Mouse (Mus musculus): Measurements from ENCODE around the gene Epha1. TPM values are rescaled to one million over a fixed set of nuclear protein-coding genes. Genes with fewer than 3 reads are reported as not detected.

Gene Epha1
- polyA plus RNA-seq, 1 experiment from 2014 or later = 13.7 TPM

DNA sequence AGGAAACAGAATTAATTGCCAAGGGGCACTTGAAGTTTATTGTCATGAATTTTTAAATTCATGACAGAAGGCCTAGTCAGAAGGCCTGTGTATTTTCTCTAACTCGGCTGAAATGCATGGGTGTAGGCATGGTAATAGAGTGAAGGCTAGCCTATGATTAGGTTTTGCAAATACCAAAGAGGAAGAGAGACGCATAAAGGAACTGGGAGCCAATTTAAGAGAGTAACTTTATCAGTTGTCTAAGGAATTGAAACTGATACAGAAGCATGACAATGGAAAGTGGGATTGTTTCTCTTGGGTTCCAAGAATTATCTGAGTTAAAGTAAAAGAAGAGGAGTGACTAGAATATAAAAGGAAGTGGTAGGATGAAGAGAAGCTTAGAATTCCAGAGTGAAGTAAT is 33.9 kb downstream of the Epha1 start:
- Histone ChIP-seq H3K9ac (ENCODE audit: low read depth, low read length) (no peak overlapping the region), H3K27ac (ENCODE audit: low read depth, low read length) (no peak overlapping the region), H3K4me3 (ENCODE audit: low read depth, low read length) (no peak overlapping the region), H3K36me3 (ENCODE audit: control insufficient read depth, insufficient read depth) (no peaks in the 10 kb centered on the region), H3K4me2 (replicated peaks; ENCODE audit: low read depth) (no peak overlapping the region), H3K4me1 (replicated peaks; ENCODE audit: control insufficient read depth, insufficient read depth, low read length) (no peaks in the 10 kb centered on the region), H3K9me3 (ENCODE audit: control insufficient read depth) (no peaks in the 10 kb centered on the region), H3K27me3 (replicated peaks; ENCODE audit: control insufficient read depth, insufficient read depth, low read length) (no peaks in the 10 kb centered on the region)
- no peak for ATAC-seq
- no peak for TF ChIP-seq CTCF (IDR thresholded peaks at IDR 0.05; ENCODE audit: low read depth)
- 88% methylated on average over 2 of the region's 2 CpGs for WGBS

DNA sequence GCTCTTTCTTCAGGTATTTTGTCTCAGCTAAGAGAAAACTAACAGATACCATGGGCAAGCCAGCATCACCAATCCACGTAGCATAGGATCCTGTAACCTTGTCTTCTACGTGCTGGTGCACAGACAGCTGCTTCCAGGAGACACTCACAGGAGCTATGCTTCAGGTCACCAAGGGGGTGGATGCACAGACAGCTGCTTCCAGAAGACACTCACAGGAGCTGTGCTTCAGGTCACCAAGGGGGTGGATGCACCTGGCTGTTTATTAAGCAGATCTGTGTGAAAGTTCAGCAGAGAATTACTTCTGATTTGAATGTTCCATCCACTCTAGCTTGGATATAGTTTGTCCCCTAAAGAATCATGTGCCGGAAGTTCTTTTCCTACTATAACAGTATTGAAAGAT is 42.1 kb downstream of the Epha1 start:
- no peak for TF ChIP-seq CTCF (IDR thresholded peaks at IDR 0.05; ENCODE audit: low read depth)
- no peak overlapping the region for H3K9ac ChIP-seq (ENCODE audit: low read depth, low read length)
- no peaks in the 10 kb centered on the region; the same call in 1 of the 2 replicates for H3K27me3 ChIP-seq (replicated peaks; ENCODE audit: control insufficient read depth, insufficient read depth, low read length)
- H3K4me1 ChIP-seq (replicated peaks; ENCODE audit: control insufficient read depth, insufficient read depth, low read length) = no peaks in the 10 kb centered on the region
- H3K36me3 ChIP-seq (ENCODE audit: control insufficient read depth, insufficient read depth) = no peaks in the 10 kb centered on the region
- ATAC-seq = no peak
- no peaks in the 10 kb centered on the region for H3K9me3 ChIP-seq (ENCODE audit: control insufficient read depth)
- no peak overlapping the region for H3K4me2 ChIP-seq (replicated peaks; ENCODE audit: low read depth)
- 88% methylated on average over 3 of the region's 3 CpGs for WGBS
- no peak overlapping the region for H3K4me3 ChIP-seq (ENCODE audit: low read depth, low read length)
- H3K27ac ChIP-seq (ENCODE audit: low read depth, low read length) = no peak overlapping the region

GRCm38 (mm10) chr6:42330216-42330615 is 42.9 kb downstream of the Epha1 start:
- ATAC-seq = no peak
- H3K4me2 ChIP-seq (replicated peaks; ENCODE audit: low read depth) = no peak overlapping the region
- no peak overlapping the region for H3K4me3 ChIP-seq (ENCODE audit: low read depth, low read length)
- H3K27me3 ChIP-seq (replicated peaks; ENCODE audit: control insufficient read depth, insufficient read depth, low read length) = no peaks in the 10 kb centered on the region; the same call in 1 of the 2 replicates
- H3K4me1 ChIP-seq (replicated peaks; ENCODE audit: control insufficient read depth, insufficient read depth, low read length) = no peaks in the 10 kb centered on the region
- no peak overlapping the region for H3K9ac ChIP-seq (ENCODE audit: low read depth, low read length)
- H3K27ac ChIP-seq (ENCODE audit: low read depth, low read length) = no peak overlapping the region
- 74% methylated on average over 3 of the region's 3 CpGs for WGBS
- no peaks in the 10 kb centered on the region for H3K9me3 ChIP-seq (ENCODE audit: control insufficient read depth)
- no peak for TF ChIP-seq CTCF (IDR thresholded peaks at IDR 0.05; ENCODE audit: low read depth)
- H3K36me3 ChIP-seq (ENCODE audit: control insufficient read depth, insufficient read depth) = no peaks in the 10 kb centered on the region

- Histone ChIP-seq H3K9ac (ENCODE audit: low read depth, low read length) (no peak overlapping the region), H3K36me3 (ENCODE audit: control insufficient read depth, insufficient read depth) (no peaks in the 10 kb centered on the region), H3K27me3 (replicated peaks; ENCODE audit: control insufficient read depth, insufficient read depth, low read length) (peaks cover 14% of the 10 kb centered on the region), H3K4me3 (ENCODE audit: low read depth, low read length) (no peak overlapping the region), H3K27ac (ENCODE audit: low read depth, low read length) (no peak overlapping the region), H3K4me1 (replicated peaks; ENCODE audit: control insufficient read depth, insufficient read depth, low read length) (no peaks in the 10 kb centered on the region), H3K4me2 (replicated peaks; ENCODE audit: low read depth) (no peak overlapping the region), H3K9me3 (ENCODE audit: control insufficient read depth) (no peaks in the 10 kb centered on the region)
- no peak for ATAC-seq
- TF ChIP-seq CTCF (IDR thresholded peaks at IDR 0.05; ENCODE audit: low read depth) = no peak
- WGBS = 62% methylated on average over 3 of the region's 3 CpGs
Measured at GRCm38 (mm10) chr6:42328757-42329156, 44.3 kb downstream of the Epha1 start.

DNA sequence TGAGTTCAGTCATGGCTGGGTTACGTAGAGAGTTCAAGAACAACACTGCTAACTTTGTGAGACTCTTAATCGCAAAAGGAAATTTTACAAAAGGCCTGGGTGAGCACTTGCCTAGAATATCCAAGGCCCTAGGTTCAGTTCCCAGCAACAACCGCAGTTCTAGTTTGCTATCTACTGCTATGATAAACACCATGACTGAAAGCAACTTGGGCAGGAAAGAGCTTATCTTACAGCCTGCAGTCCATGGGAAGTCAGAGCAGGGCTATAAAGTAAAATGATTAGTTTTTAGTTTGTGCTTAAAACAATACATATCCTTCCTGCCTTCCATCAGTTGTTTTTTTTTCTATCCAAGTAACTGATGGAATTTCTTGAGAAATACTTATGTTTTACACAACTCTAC is 46.6 kb downstream of the Epha1 start:
- Histone ChIP-seq H3K27ac (ENCODE audit: low read depth, low read length) (no peak overlapping the region), H3K36me3 (ENCODE audit: control insufficient read depth, insufficient read depth) (no peaks in the 10 kb centered on the region), H3K4me2 (replicated peaks; ENCODE audit: low read depth) (no peak overlapping the region), H3K9me3 (ENCODE audit: control insufficient read depth) (no peaks in the 10 kb centered on the region), H3K4me1 (replicated peaks; ENCODE audit: control insufficient read depth, insufficient read depth, low read length) (no peaks in the 10 kb centered on the region), H3K9ac (ENCODE audit: low read depth, low read length) (no peak overlapping the region), H3K4me3 (ENCODE audit: low read depth, low read length) (no peak overlapping the region), H3K27me3 (replicated peaks; ENCODE audit: control insufficient read depth, insufficient read depth, low read length) (peaks cover 29% of the 10 kb centered on the region)
- 89% methylated on average over 3 of the region's 3 CpGs for WGBS
- ATAC-seq = no peak
- TF ChIP-seq CTCF (IDR thresholded peaks at IDR 0.05; ENCODE audit: low read depth) = no peak

DNA sequence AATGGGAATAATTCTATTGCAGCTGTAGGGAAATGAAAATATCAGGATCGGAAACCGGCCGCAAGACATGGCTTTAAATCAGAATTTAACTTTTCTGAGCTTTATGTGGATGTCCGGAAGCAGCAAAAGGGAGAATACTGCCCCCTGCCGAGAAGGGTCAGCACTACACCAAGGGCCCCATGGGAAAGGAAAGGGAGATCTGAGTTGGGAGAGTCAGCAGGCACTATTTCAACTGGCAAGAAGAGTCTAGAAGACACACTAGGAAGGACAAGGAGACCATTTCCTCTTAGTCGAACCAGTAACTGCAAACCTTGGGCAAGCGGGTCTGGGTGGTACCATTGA is 47.8 kb downstream of the Epha1 start:
- H3K4me3 ChIP-seq (ENCODE audit: low read depth, low read length) = peak overlapping the region; percentile 56
- no peak overlapping the region for H3K27ac ChIP-seq (ENCODE audit: low read depth, low read length)
- WGBS = 5% methylated on average over 7 of the region's 7 CpGs
- peaks cover 37% of the 10 kb centered on the region for H3K27me3 ChIP-seq (replicated peaks; ENCODE audit: control insufficient read depth, insufficient read depth, low read length)
- peak; percentile 86 for TF ChIP-seq CTCF (IDR thresholded peaks at IDR 0.05; ENCODE audit: low read depth)
- no peak overlapping the region for H3K9ac ChIP-seq (ENCODE audit: low read depth, low read length)
- H3K9me3 ChIP-seq (ENCODE audit: control insufficient read depth) = no peaks in the 10 kb centered on the region
- peak overlapping the region; percentile 88 for H3K4me2 ChIP-seq (replicated peaks; ENCODE audit: low read depth)
- no peaks in the 10 kb centered on the region for H3K4me1 ChIP-seq (replicated peaks; ENCODE audit: control insufficient read depth, insufficient read depth, low read length)
- no peaks in the 10 kb centered on the region for H3K36me3 ChIP-seq (ENCODE audit: control insufficient read depth, insufficient read depth)
- ATAC-seq = no peak
